Mouse (Mus musculus): ENCODE results near the gene Slc31a2.

The Slc31a2 gene

GRCm38 (mm10) chr4:62281319-62281718 is 19.0 kb downstream of the Slc31a2 start:
- DNase-seq (ENCODE audit: low spot score in 2 of 2) = peak in 1 of 2 experiments; percentile 5

- DNase-seq (ENCODE audit: low spot score in 2 of 2) = no peak
These were observed 20.6 kb downstream of the Slc31a2 start for GRCm38 (mm10) chr4:62282969-62283368.

GRCm38 (mm10) chr4:62285576-62285975 is 23.2 kb downstream of the Slc31a2 start:
- no peak for DNase-seq (ENCODE audit: low spot score in 2 of 2)

- peak; percentile 28 to 65 for DNase-seq (ENCODE audit: low spot score in 2 of 2)
These were observed 24.1 kb downstream of the Slc31a2 start for GRCm38 (mm10) chr4:62286257-62286991.

- peak in 1 of 2 experiments; percentile 11 for DNase-seq (ENCODE audit: low spot score in 2 of 2)
These were observed 24.9 kb downstream of the Slc31a2 start for GRCm38 (mm10) chr4:62286992-62287900.

GRCm38 (mm10) chr4:62289226-62289625 is 26.9 kb downstream of the Slc31a2 start:
- no peak for DNase-seq (ENCODE audit: low spot score in 2 of 2)

- peak in 1 of 2 experiments; percentile 11 for DNase-seq (ENCODE audit: low spot score in 2 of 2)
These were observed 28.6 kb downstream of the Slc31a2 start for GRCm38 (mm10) chr4:62290816-62291505.

GRCm38 (mm10) chr4:62292461-62293180 is 30.3 kb downstream of the Slc31a2 start:
- DNase-seq (ENCODE audit: low spot score in 2 of 2) = peak in 1 of 2 experiments; percentile 3

GRCm38 (mm10) chr4:62293219-62293861 is 31.0 kb downstream of the Slc31a2 start:
- peak in 1 of 2 experiments; percentile 7 for DNase-seq (ENCODE audit: low spot score in 2 of 2)

- DNase-seq (ENCODE audit: low spot score in 2 of 2) = no peak
These were observed 32.4 kb downstream of the Slc31a2 start for GRCm38 (mm10) chr4:62294741-62295140.

GRCm38 (mm10) chr4:62297280-62298130 is 35.1 kb downstream of the Slc31a2 start:
- no peak for DNase-seq (ENCODE audit: low spot score in 2 of 2)

- no peak for DNase-seq (ENCODE audit: low spot score in 2 of 2)
These were observed 37.6 kb downstream of the Slc31a2 start for GRCm38 (mm10) chr4:62300001-62300400.

- no peak for DNase-seq (ENCODE audit: low spot score in 2 of 2)
These were observed 40.4 kb downstream of the Slc31a2 start for GRCm38 (mm10) chr4:62302795-62303194.

GRCm38 (mm10) chr4:62303288-62303687 is 40.9 kb downstream of the Slc31a2 start:
- no peak for DNase-seq (ENCODE audit: low spot score in 2 of 2)

- DNase-seq (ENCODE audit: low spot score in 2 of 2) = no peak
These were observed 43.9 kb downstream of the Slc31a2 start for GRCm38 (mm10) chr4:62306301-62306700.

GRCm38 (mm10) chr4:62306840-62307239 is 44.5 kb downstream of the Slc31a2 start:
- DNase-seq (ENCODE audit: low spot score in 2 of 2) = no peak

- DNase-seq (ENCODE audit: low spot score in 2 of 2) = no peak
These were observed 46.0 kb downstream of the Slc31a2 start for GRCm38 (mm10) chr4:62308406-62308805.

GRCm38 (mm10) chr4:62312821-62313220 is 50.5 kb downstream of the Slc31a2 start:
- no peak for DNase-seq (ENCODE audit: low spot score in 2 of 2)

- no peak for DNase-seq (ENCODE audit: low spot score in 2 of 2)
These were observed 51.4 kb downstream of the Slc31a2 start for GRCm38 (mm10) chr4:62313641-62314211.

GRCm38 (mm10) chr4:62314516-62314915 is 52.2 kb downstream of the Slc31a2 start:
- no peak for DNase-seq (ENCODE audit: low spot score in 2 of 2)
